Mouse (Mus musculus): ENCODE results near the gene Gkn3. TPM values are rescaled to one million over a fixed set of nuclear protein-coding genes. Genes with fewer than 3 reads are reported as not detected.

Gene Gkn3
- total RNA-seq (2021): 1.1 TPM in 1 of 2 replicates, not detected in the other
- long read RNA-seq, partial matches to known transcripts: 0 of 1 reads
- long read RNA-seq, other reads (novel, unspliced or antisense): 0 of 1 reads

- DNase-seq: no peak
These were observed at the start of gene Gkn3 for GRCm38 (mm10) chr6:87388877-87389276. Gkn3 (minus strand) TSS chr6:87388935.

DNA sequence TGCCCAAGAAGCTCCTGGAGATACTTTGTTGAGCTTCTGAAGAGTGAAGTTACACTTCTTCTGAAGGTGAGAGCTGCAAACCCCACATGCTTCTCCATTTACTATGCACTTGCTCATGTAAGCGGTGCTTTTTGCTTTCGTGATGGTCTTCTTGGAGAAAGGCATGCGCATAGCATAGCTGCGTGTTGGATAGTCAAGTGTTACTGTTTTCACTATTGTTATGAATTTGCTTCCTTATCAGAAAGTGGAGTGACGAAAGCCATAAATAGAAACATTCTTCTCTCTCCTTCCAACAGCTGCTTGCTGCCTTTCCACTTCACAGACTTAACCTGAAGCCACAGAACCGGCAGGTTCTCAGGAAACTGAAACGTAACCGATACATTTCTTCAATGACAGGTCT, 48.0 kb upstream of the Gkn3 start:
- no peak for DNase-seq

GRCm38 (mm10) chr6:87435791-87436190, 47.1 kb upstream of the Gkn3 start:
- DNase-seq: no peak

GRCm38 (mm10) chr6:87428487-87429044, 39.8 kb upstream of the Gkn3 start, which contains the start of gene Bmp10:
Bmp10 (plus strand) TSS chr6:87428994.
- no peak for DNase-seq

DNA sequence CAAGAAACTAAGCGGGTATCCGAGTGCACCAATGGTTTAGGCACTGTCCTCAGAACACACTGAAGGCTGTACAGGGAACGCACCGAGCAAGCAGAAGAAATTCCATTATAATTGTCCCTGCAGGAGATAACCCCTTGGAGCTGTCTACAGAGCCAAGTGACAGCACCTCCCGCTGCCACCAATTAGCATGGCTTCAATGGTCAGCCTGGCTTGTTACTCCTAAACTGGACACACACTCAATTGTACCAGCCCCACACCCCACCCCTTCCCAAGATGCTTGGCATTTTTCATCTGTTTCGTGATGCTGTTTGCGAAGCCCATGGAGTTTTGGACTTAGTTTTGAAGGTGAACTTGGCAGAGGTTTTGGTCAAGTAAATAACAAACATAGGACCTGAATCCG, 38.9 kb upstream of the Gkn3 start:
- DNase-seq: no peak

DNA sequence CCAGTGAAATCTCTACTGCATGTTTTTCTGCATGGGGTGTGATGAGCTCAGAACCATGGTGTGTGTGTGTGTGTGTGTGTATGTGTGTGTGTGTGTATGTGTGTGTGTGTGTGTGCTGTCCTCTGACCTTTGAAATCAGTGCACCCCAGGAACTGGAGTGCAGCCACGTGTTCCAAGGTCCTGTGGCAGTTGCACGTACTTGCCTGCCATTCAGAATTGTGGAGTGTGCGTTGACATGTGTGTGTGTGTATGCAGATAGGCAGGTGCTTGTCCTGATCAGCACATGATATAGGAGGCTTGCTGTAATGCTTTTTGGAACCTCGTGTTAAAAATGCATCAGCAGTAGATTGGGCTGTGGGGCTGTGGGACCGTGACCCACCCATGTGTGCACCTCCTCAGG, 38.2 kb upstream of the Gkn3 start:
- no peak for DNase-seq

- peak; percentile 60 for DNase-seq
These were observed 35.5 kb upstream of the Gkn3 start for GRCm38 (mm10) chr6:87424037-87424816.

DNA sequence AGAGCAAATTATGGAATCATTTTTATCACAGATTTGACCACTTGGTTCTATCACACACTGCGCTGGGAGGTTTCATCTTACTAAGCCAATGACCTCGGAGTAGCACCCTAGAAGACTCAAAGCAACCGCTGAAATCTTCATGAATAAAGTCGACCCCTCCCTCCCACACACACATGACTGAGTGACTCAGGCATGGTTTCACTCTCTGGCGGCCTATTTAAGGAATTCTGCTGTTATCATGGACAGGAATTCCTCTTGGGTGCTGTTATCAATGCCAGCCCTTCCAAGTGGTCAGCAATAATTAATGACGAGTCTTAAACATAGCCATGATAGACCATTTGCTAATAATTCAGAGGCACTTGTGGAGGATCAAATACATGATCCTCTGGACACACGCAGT, 33.6 kb upstream of the Gkn3 start:
- no peak for DNase-seq

DNA sequence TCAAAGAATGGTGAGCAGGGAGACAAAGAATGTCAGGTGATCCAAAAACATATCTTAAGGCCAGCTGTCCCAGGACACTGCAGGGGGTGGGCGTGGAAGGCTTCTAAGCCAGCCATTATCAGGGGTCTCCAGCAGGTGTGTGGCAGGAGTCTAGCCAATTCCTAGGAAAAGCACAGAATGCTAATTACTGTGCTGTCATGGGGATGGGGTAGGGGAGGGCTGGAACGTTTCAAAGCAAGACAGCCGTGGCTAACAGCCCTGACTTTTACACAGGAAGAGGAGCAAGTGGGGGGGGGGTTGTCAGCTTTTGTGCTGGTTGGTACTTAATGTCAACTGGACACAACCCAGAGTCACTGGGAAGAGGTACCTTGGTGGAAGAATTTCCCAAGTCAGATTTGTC, 23.3 kb upstream of the Gkn3 start:
- DNase-seq: no peak

DNA sequence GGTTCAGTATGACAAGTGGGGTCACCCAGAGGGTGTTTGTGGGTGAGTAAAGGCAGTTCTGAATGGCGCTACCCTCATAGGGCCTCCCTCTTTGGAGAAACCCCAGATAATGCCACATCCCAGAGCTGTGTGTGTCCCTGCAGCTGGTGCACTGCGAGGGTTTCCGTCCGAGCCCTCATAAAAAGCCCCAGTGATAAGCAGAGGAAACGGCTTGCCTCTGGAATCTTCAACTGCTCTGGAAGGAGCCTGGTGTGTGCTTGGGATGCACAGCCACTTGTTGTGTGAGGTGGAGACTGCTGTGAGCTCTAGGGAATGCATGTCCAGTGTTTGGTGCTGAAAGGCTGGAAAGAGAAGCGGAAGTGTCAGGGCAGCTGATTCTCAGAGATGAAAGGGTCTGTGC, 12.7 kb upstream of the Gkn3 start:
- no peak for DNase-seq

DNA sequence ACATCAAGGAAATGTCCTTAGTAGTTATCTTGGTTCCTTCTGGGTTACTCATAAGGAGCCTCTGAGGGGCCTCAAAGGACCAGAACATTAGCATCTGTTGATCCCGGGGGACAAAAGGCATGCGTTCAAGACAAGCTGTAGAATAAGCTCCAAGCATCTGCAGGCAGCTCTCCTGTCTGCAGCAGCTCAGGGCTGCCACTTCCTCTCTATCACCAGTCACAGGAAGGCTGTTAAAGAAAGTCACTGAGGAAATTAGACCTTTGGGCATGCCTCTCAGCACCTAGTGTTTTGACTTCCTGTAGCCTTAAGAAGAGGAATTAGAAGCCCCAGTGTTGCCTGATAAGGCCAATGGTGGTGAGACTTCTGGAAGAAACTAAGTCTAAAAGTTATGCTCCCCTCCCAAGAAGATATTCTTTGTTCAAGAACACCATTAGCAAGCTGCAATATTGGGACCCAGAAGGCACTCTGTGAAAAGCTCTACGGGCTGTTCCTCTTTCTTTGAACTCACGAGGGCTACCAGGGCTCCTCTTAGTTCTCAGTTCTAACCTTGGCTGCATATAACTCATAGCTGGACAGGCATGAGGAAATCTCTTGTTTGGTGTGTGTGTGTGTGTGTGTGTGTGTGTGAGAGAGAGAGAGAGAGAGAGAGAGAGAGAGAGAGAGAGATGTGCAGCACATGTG, 11.3 kb upstream of the Gkn3 start:
- no peak for DNase-seq

DNA sequence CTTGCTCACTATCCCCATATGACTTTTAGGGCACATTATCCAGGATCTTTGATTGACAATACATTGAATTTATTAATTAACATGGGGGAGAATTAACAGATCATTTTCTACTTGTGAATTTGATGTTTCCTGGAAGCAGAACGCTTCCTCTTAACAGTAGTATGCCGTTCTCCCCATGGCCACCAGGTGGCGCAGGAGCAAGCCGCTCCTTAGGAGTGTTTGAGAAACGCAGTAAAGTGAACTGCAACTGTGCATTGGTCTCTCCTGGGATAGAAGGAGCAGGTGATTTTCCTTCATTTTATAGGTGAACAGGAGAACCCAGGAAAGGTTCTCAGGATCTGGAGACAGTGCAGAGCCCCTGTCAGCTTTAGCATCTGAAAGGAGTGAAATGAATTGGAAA, 10.4 kb upstream of the Gkn3 start:
- peak; percentile 80 for DNase-seq

DNA sequence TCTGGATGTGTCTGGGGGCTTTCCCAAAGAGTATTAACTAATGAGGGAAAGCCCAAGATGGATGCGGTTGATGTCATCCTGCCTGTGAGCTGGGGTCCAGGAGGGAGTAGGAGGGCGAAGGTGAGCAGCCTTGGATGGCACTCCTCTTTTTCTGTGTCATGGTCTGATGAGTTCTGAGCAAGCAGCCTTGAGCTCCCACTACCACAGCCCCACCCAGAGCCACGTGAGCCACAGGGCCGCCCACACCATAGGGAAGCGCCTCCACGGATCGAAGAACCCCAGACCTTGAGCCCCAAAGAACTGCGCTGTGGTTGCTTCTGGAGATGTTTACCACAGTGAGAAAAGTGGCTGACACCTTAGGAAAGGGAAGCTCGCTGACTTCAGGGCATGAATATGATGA, 6.0 kb upstream of the Gkn3 start:
- no peak for DNase-seq

DNA sequence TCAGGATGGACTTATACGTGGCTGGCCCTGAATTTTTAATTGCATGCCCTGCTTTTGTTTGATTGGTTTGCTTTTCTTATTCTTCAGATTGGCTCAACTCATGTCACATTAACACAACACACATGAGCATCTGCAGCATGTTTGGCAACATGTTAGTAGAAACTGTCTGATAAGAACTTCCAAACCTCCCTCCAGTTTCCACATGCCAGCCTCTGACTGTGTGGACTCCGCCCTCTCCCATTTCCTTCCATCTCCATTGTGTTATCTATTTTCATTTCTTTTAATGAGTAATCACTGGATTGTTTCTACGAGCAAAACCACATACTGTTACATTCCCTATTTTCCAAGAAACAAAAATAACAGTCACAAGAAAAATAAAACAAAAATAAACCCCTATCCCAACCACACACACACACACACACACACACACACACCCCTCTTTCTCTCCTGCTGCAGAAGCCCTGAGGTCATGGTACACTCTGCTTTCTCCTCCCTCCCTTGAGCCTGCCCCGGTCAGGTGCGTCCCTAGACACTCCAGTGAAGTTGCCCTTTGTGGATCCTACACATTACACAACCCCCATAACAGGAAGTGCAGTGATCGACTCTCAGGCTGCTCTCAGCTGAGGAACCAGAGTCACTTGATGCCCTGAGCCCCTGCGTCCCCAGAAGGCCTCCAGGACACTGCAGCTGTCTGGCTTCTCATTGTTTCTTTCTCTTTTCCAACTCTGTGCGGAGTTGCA, 4.9 kb upstream of the Gkn3 start:
- DNase-seq: no peak

GRCm38 (mm10) chr6:87389455-87389989, 787 bp upstream of the Gkn3 start:
- DNase-seq: no peak

GRCm38 (mm10) chr6:87386681-87387080, 2.1 kb downstream of the Gkn3 start:
- no peak for DNase-seq

- peak; percentile 57 for DNase-seq
These were observed 2.5 kb downstream of the Gkn3 start for GRCm38 (mm10) chr6:87386203-87386602.

DNA sequence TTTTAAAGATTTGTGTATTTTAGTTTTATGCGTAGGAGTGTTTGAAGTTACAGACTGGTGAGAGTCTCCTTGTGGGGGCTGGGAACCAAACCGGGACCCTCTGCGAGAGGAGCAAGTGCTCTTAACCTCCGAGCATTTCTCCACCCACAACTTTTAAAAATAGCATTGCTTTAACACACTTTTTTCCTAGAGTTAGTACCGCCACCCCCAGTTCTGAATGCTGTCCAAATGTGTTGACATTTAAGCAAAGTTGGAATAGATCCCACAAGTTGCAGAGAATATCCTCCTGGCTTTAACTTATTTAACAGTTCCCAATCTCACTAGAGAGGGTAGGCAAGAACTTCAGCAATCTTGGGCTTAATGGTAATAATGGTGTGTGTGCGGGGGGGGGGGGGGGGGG, 4.0 kb downstream of the Gkn3 start:
- no peak for DNase-seq

- no peak for DNase-seq
These were observed 4.6 kb downstream of the Gkn3 start for GRCm38 (mm10) chr6:87383926-87384691.

DNA sequence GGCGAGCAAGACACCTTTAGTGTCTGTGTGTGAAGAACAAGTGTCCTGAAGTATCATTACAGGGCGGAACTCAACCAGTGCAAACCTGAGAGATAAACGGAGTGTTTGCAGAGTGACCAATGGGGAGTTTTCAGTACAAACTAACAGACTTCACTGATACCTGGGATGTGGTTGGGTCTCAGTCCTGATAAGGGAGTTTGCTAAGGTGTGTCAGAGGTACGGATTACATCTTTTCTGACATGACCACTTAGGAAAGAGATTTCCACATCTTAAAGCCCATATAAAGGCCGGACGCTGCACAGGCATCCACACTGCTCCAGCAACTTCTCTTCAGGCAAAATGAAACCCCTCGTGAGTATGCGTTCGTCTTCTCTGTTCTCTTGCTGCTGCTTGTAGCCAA, 15.7 kb downstream of the Gkn3 start, which contains the start of gene Gkn2:
Gkn2 (plus strand) TSS at position 301 of the 400 bp plus-strand sequence.
- DNase-seq: no peak

- no peak for DNase-seq
These were observed 19.5 kb downstream of the Gkn3 start for GRCm38 (mm10) chr6:87369223-87369622.

All from adrenal gland, postnatal 25 days (tissue).